In genomic region chr15:90669494-90669893, GRCm38 (mm10) we compare ENCODE assay signal across 22 mouse cellular contexts. TPM values are rescaled to one million over a fixed set of nuclear protein-coding genes. Genes with fewer than 3 reads are reported as not detected.
DNase-seq lines count a peak whose midpoint lies in the region; ATAC-seq and TF ChIP-seq lines count a peak whose summit lies in the region.
"Had no signal": no experiment of that assay in that cellular context is flagged by ENCODE, and none has a peak within 500 bp of the region (broad histone marks: within the 10 kb centered on the region; RNA-seq: fewer than 3 reads in every experiment).

No protein-coding gene starts in this region.

- no peak for TF ChIP-seq POLR2A in kidney, adult 2 months (IDR thresholded peaks at IDR 0.05; ENCODE audit: low read depth, low read length)

- no peaks in the 10 kb centered on the region for H3K4me1 ChIP-seq in kidney, adult 2 months (ENCODE audit: control insufficient read depth, insufficient read depth, low read length)
- H3K4me1 ChIP-seq: embryonic facial prominence, embryonic 12.5 days; heart, embryonic 15.5 days; hindbrain, embryonic 12.5 days; limb, embryonic 15.5 days had no signal

- 40% methylated on average over 7 of the region's 7 CpGs for WGBS in kidney, adult 2 months

- H3K36me3 ChIP-seq in kidney, adult 2 months (ENCODE audit: control insufficient read depth, insufficient read depth, low read length), result no peaks in the 10 kb centered on the region
- H3K36me3 ChIP-seq: embryonic facial prominence, embryonic 12.5 days; heart, embryonic 15.5 days; hindbrain, embryonic 12.5 days; limb, embryonic 15.5 days had no signal

- no peak overlapping the region for H3K4me3 ChIP-seq in kidney, adult 2 months (ENCODE audit: insufficient read depth, low read depth, low read length)
- H3K4me3 ChIP-seq: embryonic facial prominence, embryonic 12.5 days; erythroblast, embryonic 14.5 days; heart, embryonic 15.5 days; hindbrain, embryonic 12.5 days; layer of hippocampus, adult 2 months; limb, embryonic 15.5 days had no signal

- H3K27me3 ChIP-seq in kidney, adult 2 months (replicated peaks; ENCODE audit: control insufficient read depth, insufficient read depth, low read length), result no peaks in the 10 kb centered on the region
- H3K27me3 ChIP-seq: embryonic facial prominence, embryonic 12.5 days; heart, embryonic 15.5 days; hindbrain, embryonic 12.5 days; limb, embryonic 15.5 days had no signal

- ATAC-seq in common myeloid progenitor, adult 5-6 weeks (replicated peaks; ENCODE audit: low read depth, poor library complexity, severe bottlenecking), result peak; percentile 92
- ATAC-seq in monocyte, adult 5-6 weeks (replicated peaks; ENCODE audit: insufficient number of reproducible peaks, low FRiP score, low TSS enrichment, poor library complexity, severe bottlenecking), result no peak
- ATAC-seq: forebrain, embryonic 14.5 days; inflammation-experienced regulatory T-cells, adult 6 months had no signal

- peak; percentile 30 for DNase-seq in kidney, adult 2 months
- no peak for DNase-seq in kidney, adult 18-20 months
- peak; percentile 39 for DNase-seq in kidney, postnatal 14 days
- peak; percentile 55 for DNase-seq in lung, postnatal 10 days
- no peak for DNase-seq in layer of hippocampus, adult 11-12 months (ENCODE audit: low spot score)
- no peak for DNase-seq in urinary bladder, adult 2 months (ENCODE audit: low spot score)
- DNase-seq: cerebellum, adult 18-20 months; cerebellum, postnatal 25 days; gastrocnemius, postnatal 14 days; layer of hippocampus, postnatal 36 days; right cerebral cortex, adult 18-20 months; thymus, postnatal 14 days had no signal

- no peak for TF ChIP-seq CTCF in kidney, adult 2 months (conservative IDR thresholded peaks at IDR 0.05; ENCODE audit: insufficient read depth, insufficient read length, low read depth, low read length)

- H3K27ac ChIP-seq in kidney, adult 2 months (ENCODE audit: insufficient read depth, low read depth, low read length), result no peak overlapping the region; the same call in 1 of the 2 replicates
- H3K27ac ChIP-seq: embryonic facial prominence, embryonic 12.5 days; heart, embryonic 15.5 days; hindbrain, embryonic 12.5 days; layer of hippocampus, adult 2 months; limb, embryonic 15.5 days had no signal

RNA-seq across cellular contexts. Expression of gene Cpne8, which starts 9.7 kb away (rescaled TPM):
- 10.4 and 14.4 TPM in 2 replicates for polyA plus RNA-seq in kidney, adult 2 months (2012; rRNA removed)
- total RNA-seq in common myeloid progenitor, adult 5-6 weeks (2017), result 0.37 TPM in 1 of 2 replicates, not detected in the other
- not detected in 3 replicates for total RNA-seq in monocyte, adult 5-6 weeks (2017)
- 20.2 and 24.3 TPM in 2 replicates for polyA plus RNA-seq in urinary bladder, adult 2 months (2012; rRNA removed)

Comparison
In these comparisons a context has a peak if more than half of its experiments do, and no peak if none do; other contexts are left out.
1. DNase-seq: peak in kidney, adult 2 months (single experiment), kidney, postnatal 14 days (single experiment) and lung, postnatal 10 days (single experiment); none in kidney, adult 18-20 months (single experiment), layer of hippocampus, adult 11-12 months (single experiment) and urinary bladder, adult 2 months (single experiment).